Mouse (Mus musculus) stomach, postnatal 0 days (tissue): ENCODE results near the gene Ctps. TPM values are rescaled to one million over a fixed set of nuclear protein-coding genes. Genes with fewer than 3 reads are reported as not detected.

ENCODE experiments used
- ATAC-seq: fragments of 200-750 bp; cut with Nextera tagmentation; 2 replicates; pipeline ENCODE4 v1.8.0; 2017; ENCODE audit not compliant: low FRiP score, low TSS enrichment
- DNase-seq: peaks from one replicate; pipeline ENCODE4 v3.0.0-alpha.2; 2016; ENCODE audit warnings: low spot score
- H3K27ac ChIP-seq: fragments of 300-500 bp; sonication (generic); replicated peaks from 2 replicates; pipeline ENCODE4 v1.5.1; 2014; ENCODE audit warnings: mild to moderate bottlenecking, control low read depth
- H3K27me3 ChIP-seq: fragments of 300-500 bp; sonication (generic); 2 replicates; pipeline ENCODE4 v1.6.1; 2014; ENCODE audit warnings: low read length; ENCODE audit not compliant: control insufficient read depth, insufficient read depth
- H3K36me3 ChIP-seq: fragments of 300-500 bp; sonication (generic); 2 replicates; pipeline ENCODE4 v1.6.1; 2014; ENCODE audit warnings: low read length, mixed read lengths; ENCODE audit not compliant: control insufficient read depth, insufficient read depth
- H3K4me1 ChIP-seq: fragments of 300-500 bp; sonication (generic); replicated peaks from 2 replicates; pipeline ENCODE4 v1.6.1; 2014; ENCODE audit warnings: antibody characterized with exemption; ENCODE audit not compliant: control insufficient read depth, insufficient read depth
- H3K4me2 ChIP-seq: fragments of 300-500 bp; sonication (generic); replicated peaks from 2 replicates; pipeline ENCODE4 v1.6.1; 2014; ENCODE audit warnings: low read depth, mild to moderate bottlenecking, control low read depth, moderate library complexity
- H3K4me3 ChIP-seq: fragments of 300-500 bp; sonication (generic); 2 replicates; pipeline ENCODE4 v1.5.1; 2014; ENCODE audit warnings: low read depth, low read length, control low read depth
- H3K9ac ChIP-seq: fragments of 300-500 bp; sonication (generic); 2 replicates; pipeline ENCODE4 v1.6.1; 2014; ENCODE audit warnings: mild to moderate bottlenecking, low read length, control low read depth, mixed read lengths
- H3K9me3 ChIP-seq: fragments of 300-500 bp; sonication (generic); 2 replicates; pipeline ENCODE4 v1.6.1; 2016; ENCODE audit warnings: low read length; ENCODE audit not compliant: control insufficient read depth
- CTCF ChIP-seq: IDR thresholded peaks from 2 replicates; pipeline ENCODE4 v1.5.1; 2016; ENCODE audit warnings: antibody characterized with exemption, low read depth, mild to moderate bottlenecking, moderate library complexity
- EP300 ChIP-seq: optimal IDR thresholded peaks from 2 replicates; pipeline ENCODE3; 2016; ENCODE audit warnings: antibody characterized with exemption
- WGBS: fragments of 180-500 bp; shearing (Covaris S2); extraction: QIAGEN DNeasy Blood & Tissue Kit; methylation state at CpG from one replicate; pipeline ENCODE4 v1.1.7; 2014; 5-methylcytosine and 5-hydroxymethylcytosine counted together
- polyA plus RNA-seq: library from polyadenylated mRNA; unstranded; fragments of >200 nt; fragmentation: Nextera tagmentation; extraction: Ambion mirVana; gene quantifications from 2 replicates; pipeline ENCODE4 v1.2.1, GENCODE M21; 2015

Gene Ctps
- polyA plus RNA-seq, 1 experiment from 2014 or later, result 34.1 TPM

- peaks cover 25% of the 10 kb centered on the region for H3K36me3 ChIP-seq
- 83% methylated on average over 3 of the region's 3 CpGs for WGBS
Measured at GRCm38 (mm10) chr4:120523092-120523491, 47.0 kb downstream of the Ctps start.

GRCm38 (mm10) chr4:120522351-120522750 is 47.7 kb downstream of the Ctps start:
- no peak overlapping the region for H3K9ac ChIP-seq
- ATAC-seq (no peak), DNase-seq (no peak)
- H3K9me3 ChIP-seq, result no peaks in the 10 kb centered on the region
- TF ChIP-seq CTCF (no peak), EP300 (no peak)
- H3K36me3 ChIP-seq, result peaks cover 29% of the 10 kb centered on the region
- H3K4me2 ChIP-seq, result no peak overlapping the region
- H3K4me1 ChIP-seq, result no peaks in the 10 kb centered on the region
- 86% methylated on average over 4 of the region's 4 CpGs for WGBS
- no peaks in the 10 kb centered on the region for H3K27me3 ChIP-seq
- no peak overlapping the region for H3K27ac ChIP-seq
- no peak overlapping the region for H3K4me3 ChIP-seq

More at GRCm38 (mm10) chr4:120523092-120523491, 47.0 kb downstream of the Ctps start:
- DNase-seq (no peak), ATAC-seq (no peak)
- Histone ChIP-seq H3K27ac (no peak overlapping the region), H3K4me2 (no peak overlapping the region), H3K4me3 (no peak overlapping the region), H3K4me1 (no peaks in the 10 kb centered on the region), H3K27me3 (no peaks in the 10 kb centered on the region), H3K9ac (no peak overlapping the region), H3K9me3 (no peaks in the 10 kb centered on the region)
- no peak for TF ChIP-seq EP300
- TF ChIP-seq CTCF, result no peak

- H3K27me3 ChIP-seq, result no peaks in the 10 kb centered on the region
- no peaks in the 10 kb centered on the region for H3K9me3 ChIP-seq
- no peaks in the 10 kb centered on the region for H3K4me1 ChIP-seq
- 88% methylated on average over 5 of the region's 5 CpGs for WGBS
- no peak overlapping the region for H3K9ac ChIP-seq
- no peak overlapping the region for H3K27ac ChIP-seq
- TF ChIP-seq CTCF (no peak), EP300 (no peak)
- DNase-seq (no peak), ATAC-seq (no peak)
- H3K4me3 ChIP-seq, result no peak overlapping the region
- H3K36me3 ChIP-seq, result peaks cover 31% of the 10 kb centered on the region
- no peak overlapping the region for H3K4me2 ChIP-seq
Measured at GRCm38 (mm10) chr4:120521761-120522160, 48.3 kb downstream of the Ctps start.

GRCm38 (mm10) chr4:120517335-120517734 is 52.7 kb downstream of the Ctps start:
- peaks cover 13% of the 10 kb centered on the region for H3K36me3 ChIP-seq
- no peaks in the 10 kb centered on the region for H3K27me3 ChIP-seq
- peak overlapping the region; percentile 43 for H3K9ac ChIP-seq
- peak overlapping the region; percentile 96 for H3K27ac ChIP-seq
- TF ChIP-seq CTCF (no peak), EP300 (peak; percentile 80)
- peak overlapping the region; percentile 38 for H3K4me2 ChIP-seq
- ATAC-seq, result peak; percentile 56
- peak overlapping the region; percentile 12; the same call in 1 of the 2 replicates for H3K4me3 ChIP-seq
- 57% methylated on average over 4 of the region's 4 CpGs for WGBS
- H3K9me3 ChIP-seq, result no peaks in the 10 kb centered on the region
- peak; percentile 68 for DNase-seq
- no peaks in the 10 kb centered on the region for H3K4me1 ChIP-seq

- H3K4me1 ChIP-seq, result no peaks in the 10 kb centered on the region
- peak overlapping the region; percentile 96 for H3K27ac ChIP-seq
- peak overlapping the region; percentile 31; the same call in 1 of the 2 replicates for H3K9ac ChIP-seq
- no peak for DNase-seq
- no peak; the same call in 1 of the 2 replicates for ATAC-seq
- H3K36me3 ChIP-seq, result peaks cover 13% of the 10 kb centered on the region
- H3K4me2 ChIP-seq, result peak overlapping the region; percentile 36
- H3K9me3 ChIP-seq, result no peaks in the 10 kb centered on the region
- H3K27me3 ChIP-seq, result no peaks in the 10 kb centered on the region
- TF ChIP-seq CTCF (no peak), EP300 (no peak)
- 58% methylated on average over 7 of the region's 7 CpGs for WGBS
- peak overlapping the region; percentile 8; the same call in 1 of the 2 replicates for H3K4me3 ChIP-seq
Measured at GRCm38 (mm10) chr4:120516907-120517306, 53.2 kb downstream of the Ctps start.

- no peak overlapping the region for H3K4me3 ChIP-seq
- H3K4me2 ChIP-seq, result peak overlapping the region; percentile 36; the same call in 1 of the 2 replicates
- no peak overlapping the region for H3K9ac ChIP-seq
- H3K4me1 ChIP-seq, result no peaks in the 10 kb centered on the region
- peak; percentile 98 for ATAC-seq
- H3K36me3 ChIP-seq, result peaks cover 13% of the 10 kb centered on the region
- no peaks in the 10 kb centered on the region for H3K9me3 ChIP-seq
- WGBS, result 75% methylated on average over 7 of the region's 7 CpGs
- peak overlapping the region; percentile 96 for H3K27ac ChIP-seq
- TF ChIP-seq CTCF, result no peak
- no peak for TF ChIP-seq EP300
- peak; percentile 84 for DNase-seq
- no peaks in the 10 kb centered on the region for H3K27me3 ChIP-seq
Measured at GRCm38 (mm10) chr4:120516491-120516890, 53.6 kb downstream of the Ctps start.
